Mouse (Mus musculus): ENCODE data around the gene Lsm3. TPM values are rescaled to one million over a fixed set of nuclear protein-coding genes. Genes with fewer than 3 reads are reported as not detected.

Gene Lsm3
- polyA plus RNA-seq, 1 experiment from 2014 or later: 312 TPM

DNA sequence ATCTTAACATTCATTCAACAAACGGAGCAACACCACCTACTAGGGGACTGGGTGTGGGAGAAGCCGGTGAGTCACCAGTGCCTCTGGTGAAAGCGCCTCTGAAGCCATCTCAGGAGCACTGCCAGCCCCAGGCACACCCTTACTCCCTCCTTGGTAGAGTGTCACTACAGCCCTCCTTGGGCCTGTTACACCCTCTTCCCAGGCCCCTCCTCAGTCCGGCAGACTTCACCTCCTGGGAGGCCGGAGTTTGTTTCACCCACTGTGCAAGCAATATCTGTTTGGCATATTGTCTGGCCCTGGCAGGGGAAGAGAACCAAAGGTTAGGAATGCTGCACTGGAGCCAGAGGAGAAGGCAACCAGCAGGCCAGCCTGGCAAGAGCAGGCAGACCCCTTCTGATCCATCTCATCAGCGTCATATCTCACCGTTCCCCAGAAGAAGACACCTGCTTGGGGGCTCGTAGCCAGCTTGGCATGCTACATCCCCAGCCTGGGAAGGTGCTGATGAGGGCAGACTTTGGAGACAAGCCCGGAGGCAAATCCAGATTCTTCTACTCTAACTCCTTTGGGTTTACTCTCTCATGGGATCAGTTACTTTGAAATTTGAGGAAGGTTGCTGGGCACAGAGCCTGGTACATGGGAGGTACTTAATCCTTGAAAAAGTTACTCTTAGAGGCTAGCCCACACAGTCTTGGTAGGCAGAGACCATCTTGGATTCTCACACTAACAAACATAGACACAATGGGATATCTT lies 41.1 kb upstream of the Lsm3 start:
- Histone ChIP-seq H3K9ac (ENCODE audit: low read length) (peak overlapping the region; percentile 76), H3K27ac (ENCODE audit: low read depth) (no peak overlapping the region), H3K4me3 (ENCODE audit: low read depth, low read length) (peak overlapping the region; percentile 76), H3K27me3 (replicated peaks; ENCODE audit: control insufficient read depth, insufficient read depth, low read length) (no peaks in the 10 kb centered on the region), H3K36me3 (ENCODE audit: control insufficient read depth, insufficient read depth, low read length) (peaks cover 43% of the 10 kb centered on the region), H3K9me3 (ENCODE audit: control insufficient read depth, low read length) (no peaks in the 10 kb centered on the region), H3K4me1 (replicated peaks; ENCODE audit: control insufficient read depth, insufficient read depth, low read length) (peaks cover 9% of the 10 kb centered on the region), H3K4me2 (ENCODE audit: low read length) (peak overlapping the region; percentile 75)
- ATAC-seq (replicated peaks; ENCODE audit: low FRiP score, low TSS enrichment, low read depth) (no peak), DNase-seq (ENCODE audit: low spot score) (peak; percentile 55)
- 51% methylated on average over 9 of the region's 9 CpGs for WGBS

DNA sequence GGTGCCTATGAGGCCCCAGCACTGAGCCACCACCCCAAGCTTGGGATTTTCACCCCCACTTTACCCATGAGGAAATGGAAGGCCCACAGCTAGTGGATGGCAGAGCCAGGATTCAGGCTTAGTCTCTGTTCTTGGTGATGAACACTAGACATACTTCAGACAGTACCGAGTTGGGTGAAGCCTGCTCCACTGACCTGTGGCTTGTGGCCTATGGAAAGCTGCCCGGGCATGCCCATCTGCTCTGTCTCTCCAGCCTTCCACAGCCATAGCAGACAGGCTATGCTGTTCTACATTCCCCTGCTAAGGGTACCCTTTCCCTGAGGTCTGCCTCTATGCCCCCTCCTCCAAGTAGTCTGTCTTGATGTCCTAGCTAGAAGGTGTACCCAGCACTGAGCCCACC lies 39.2 kb upstream of the Lsm3 start:
- ATAC-seq (replicated peaks; ENCODE audit: low FRiP score, low TSS enrichment, low read depth): no peak
- no peak overlapping the region for H3K9ac ChIP-seq (ENCODE audit: low read length)

DNA sequence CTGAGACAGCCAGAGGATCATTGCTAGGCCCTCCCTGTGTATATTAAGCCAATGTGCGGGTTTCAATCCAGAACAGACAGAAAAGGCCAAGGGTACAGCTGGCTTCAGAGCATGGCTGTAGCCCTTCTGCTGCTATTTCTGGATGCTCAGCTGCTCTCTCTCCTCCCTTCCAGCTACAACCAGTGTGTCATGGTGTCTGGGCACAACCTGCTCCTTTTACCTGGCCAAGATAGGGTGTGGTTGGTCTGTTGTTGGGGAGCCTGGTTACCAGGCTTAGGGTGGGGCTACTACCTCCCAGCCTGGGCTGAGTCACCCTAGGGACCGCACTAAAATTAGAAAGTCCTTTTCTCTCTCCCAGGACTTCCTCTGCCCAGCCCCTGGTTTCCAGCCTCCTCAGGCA lies 32.4 kb upstream of the Lsm3 start:
- WGBS: 100% methylated on average over 2 of the region's 2 CpGs
- DNase-seq (ENCODE audit: low spot score) (no peak), ATAC-seq (replicated peaks; ENCODE audit: low FRiP score, low TSS enrichment, low read depth) (no peak)
- no peak overlapping the region for H3K4me3 ChIP-seq (ENCODE audit: low read depth, low read length)
- H3K9me3 ChIP-seq (ENCODE audit: control insufficient read depth, low read length): no peaks in the 10 kb centered on the region
- no peak overlapping the region for H3K9ac ChIP-seq (ENCODE audit: low read length)
- H3K4me1 ChIP-seq (replicated peaks; ENCODE audit: control insufficient read depth, insufficient read depth, low read length): no peaks in the 10 kb centered on the region
- no peak overlapping the region for H3K4me2 ChIP-seq (ENCODE audit: low read length)
- peaks cover 98% of the 10 kb centered on the region for H3K36me3 ChIP-seq (ENCODE audit: control insufficient read depth, insufficient read depth, low read length)
- H3K27ac ChIP-seq (ENCODE audit: low read depth): no peak overlapping the region
- no peaks in the 10 kb centered on the region for H3K27me3 ChIP-seq (replicated peaks; ENCODE audit: control insufficient read depth, insufficient read depth, low read length)

More for the DNA sequence above, 39.2 kb upstream of the Lsm3 start:
- WGBS: 95% methylated on average over 2 of the region's 2 CpGs
- Histone ChIP-seq H3K27me3 (replicated peaks; ENCODE audit: control insufficient read depth, insufficient read depth, low read length) (no peaks in the 10 kb centered on the region), H3K4me2 (ENCODE audit: low read length) (no peak overlapping the region), H3K27ac (ENCODE audit: low read depth) (no peak overlapping the region), H3K36me3 (ENCODE audit: control insufficient read depth, insufficient read depth, low read length) (peaks cover 52% of the 10 kb centered on the region), H3K4me3 (ENCODE audit: low read depth, low read length) (no peak overlapping the region), H3K4me1 (replicated peaks; ENCODE audit: control insufficient read depth, insufficient read depth, low read length) (peaks cover 9% of the 10 kb centered on the region), H3K9me3 (ENCODE audit: control insufficient read depth, low read length) (no peaks in the 10 kb centered on the region)
- no peak for DNase-seq (ENCODE audit: low spot score)

DNA sequence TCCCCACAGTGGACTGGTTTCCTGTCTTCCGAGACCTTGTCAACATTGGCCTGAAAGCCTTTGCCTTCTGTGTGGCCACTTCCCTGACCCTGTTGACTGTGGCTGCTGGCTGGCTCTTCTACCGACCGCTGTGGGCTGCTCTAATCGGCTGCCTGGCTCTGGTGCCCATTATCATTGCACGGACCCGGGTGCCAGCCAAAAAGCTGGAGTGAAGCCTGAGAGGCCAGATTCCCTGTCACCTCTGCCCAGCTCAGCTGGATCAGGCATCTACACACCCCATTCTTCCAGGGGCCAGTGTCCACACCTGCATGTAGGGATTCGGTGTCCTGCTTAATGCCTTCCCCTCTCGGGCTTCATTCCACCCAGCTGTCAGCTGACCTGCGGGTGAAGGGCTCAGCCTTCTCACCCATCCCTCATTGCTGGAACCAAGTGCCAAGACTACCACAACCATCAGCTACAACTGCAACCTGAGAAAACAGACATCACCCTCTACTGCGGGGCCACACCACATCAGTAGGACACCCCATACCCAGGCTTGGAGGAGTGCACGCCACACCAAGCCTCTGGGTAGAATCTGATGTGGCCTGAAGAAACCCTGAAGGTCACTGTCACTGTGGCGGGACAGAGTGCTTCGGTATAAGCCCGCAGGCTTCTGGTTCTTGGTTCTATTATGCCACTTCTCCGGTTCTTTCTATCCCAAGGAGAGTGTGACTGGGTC lies 28.8 kb upstream of the Lsm3 start:
- ATAC-seq (replicated peaks; ENCODE audit: low FRiP score, low TSS enrichment, low read depth): no peak

DNA sequence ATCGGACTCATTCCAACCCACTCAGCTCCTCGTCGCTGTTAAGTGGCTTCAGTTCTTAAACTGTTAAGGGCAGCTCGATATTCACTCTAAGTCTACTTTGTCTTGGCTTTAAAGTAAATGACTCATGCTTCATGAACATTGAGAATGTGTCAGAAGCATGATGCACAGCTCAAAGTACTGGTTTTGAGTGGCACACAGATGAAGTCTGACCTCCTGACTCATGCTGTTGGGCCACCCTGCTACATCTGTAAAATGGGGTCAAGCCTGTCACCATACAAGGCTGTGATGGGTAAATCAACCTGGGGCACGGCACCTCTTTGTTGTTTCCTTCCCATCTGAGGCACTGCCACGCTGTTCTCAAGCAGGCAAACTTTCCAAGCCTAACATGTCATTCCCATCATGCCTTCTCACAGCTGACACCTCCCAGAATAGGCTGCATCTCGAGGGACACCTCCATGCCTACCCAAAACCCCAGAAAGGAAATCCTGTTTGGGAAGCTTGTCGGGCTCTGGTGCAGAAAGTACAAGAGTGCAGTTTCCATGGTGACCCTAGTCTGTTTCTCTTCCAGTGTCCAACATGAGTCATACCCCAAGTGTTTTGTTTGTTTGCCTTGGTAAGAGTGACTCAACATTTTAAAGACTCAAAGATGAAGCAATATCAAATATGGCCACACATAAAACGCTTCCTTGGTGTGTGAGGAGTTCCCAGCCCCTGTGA lies 27.1 kb upstream of the Lsm3 start:
- H3K4me1 ChIP-seq (replicated peaks; ENCODE audit: control insufficient read depth, insufficient read depth, low read length): no peaks in the 10 kb centered on the region
- H3K27me3 ChIP-seq (replicated peaks; ENCODE audit: control insufficient read depth, insufficient read depth, low read length): no peaks in the 10 kb centered on the region
- H3K4me3 ChIP-seq (ENCODE audit: low read depth, low read length): no peak overlapping the region
- H3K36me3 ChIP-seq (ENCODE audit: control insufficient read depth, insufficient read depth, low read length): peaks cover 73% of the 10 kb centered on the region
- ATAC-seq (replicated peaks; ENCODE audit: low FRiP score, low TSS enrichment, low read depth) (no peak), DNase-seq (ENCODE audit: low spot score) (no peak)
- no peak overlapping the region for H3K9ac ChIP-seq (ENCODE audit: low read length)
- H3K4me2 ChIP-seq (ENCODE audit: low read length): no peak overlapping the region
- H3K9me3 ChIP-seq (ENCODE audit: control insufficient read depth, low read length): no peaks in the 10 kb centered on the region
- no peak overlapping the region for H3K27ac ChIP-seq (ENCODE audit: low read depth)
- WGBS: 76% methylated on average over 9 of the region's 9 CpGs

More for the DNA sequence above, 28.8 kb upstream of the Lsm3 start:
- WGBS: 92% methylated on average over 15 of the region's 15 CpGs
- no peaks in the 10 kb centered on the region for H3K9me3 ChIP-seq (ENCODE audit: control insufficient read depth, low read length)
- no peak for DNase-seq (ENCODE audit: low spot score)
- no peak overlapping the region for H3K27ac ChIP-seq (ENCODE audit: low read depth)
- H3K36me3 ChIP-seq (ENCODE audit: control insufficient read depth, insufficient read depth, low read length): peaks cover 86% of the 10 kb centered on the region
- no peaks in the 10 kb centered on the region for H3K4me1 ChIP-seq (replicated peaks; ENCODE audit: control insufficient read depth, insufficient read depth, low read length)
- H3K4me2 ChIP-seq (ENCODE audit: low read length): no peak overlapping the region
- no peaks in the 10 kb centered on the region for H3K27me3 ChIP-seq (replicated peaks; ENCODE audit: control insufficient read depth, insufficient read depth, low read length)
- H3K4me3 ChIP-seq (ENCODE audit: low read depth, low read length): no peak overlapping the region
- no peak overlapping the region for H3K9ac ChIP-seq (ENCODE audit: low read length)

DNA sequence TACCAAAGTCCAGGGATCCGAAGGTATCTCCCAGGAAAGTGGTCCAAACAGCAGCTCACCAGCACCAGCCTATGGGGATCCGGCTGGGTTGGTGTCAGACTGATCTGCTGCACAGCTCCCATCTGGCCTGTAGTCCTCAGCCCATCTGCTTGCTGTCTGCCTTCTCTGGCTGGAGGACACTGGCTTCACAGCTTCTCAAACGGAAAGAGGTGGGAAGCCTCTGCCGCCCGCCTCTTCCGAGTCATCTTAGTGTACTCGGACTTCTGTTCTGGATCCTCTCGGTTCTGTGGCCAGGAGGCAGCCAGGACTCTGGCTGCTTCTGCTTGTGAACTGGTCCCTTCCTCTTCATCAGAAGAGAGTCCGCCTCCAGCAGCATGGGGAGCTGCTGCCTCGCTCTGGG lies 25.9 kb upstream of the Lsm3 start:
- DNase-seq (ENCODE audit: low spot score) (no peak), ATAC-seq (replicated peaks; ENCODE audit: low FRiP score, low TSS enrichment, low read depth) (no peak)
- no peak overlapping the region for H3K9ac ChIP-seq (ENCODE audit: low read length)
- H3K4me2 ChIP-seq (ENCODE audit: low read length): no peak overlapping the region
- 79% methylated on average over 10 of the region's 10 CpGs for WGBS
- peaks cover 73% of the 10 kb centered on the region for H3K36me3 ChIP-seq (ENCODE audit: control insufficient read depth, insufficient read depth, low read length)
- H3K4me1 ChIP-seq (replicated peaks; ENCODE audit: control insufficient read depth, insufficient read depth, low read length): no peaks in the 10 kb centered on the region
- H3K9me3 ChIP-seq (ENCODE audit: control insufficient read depth, low read length): no peaks in the 10 kb centered on the region
- H3K27me3 ChIP-seq (replicated peaks; ENCODE audit: control insufficient read depth, insufficient read depth, low read length): no peaks in the 10 kb centered on the region
- no peak overlapping the region for H3K27ac ChIP-seq (ENCODE audit: low read depth)
- no peak overlapping the region for H3K4me3 ChIP-seq (ENCODE audit: low read depth, low read length)

DNA sequence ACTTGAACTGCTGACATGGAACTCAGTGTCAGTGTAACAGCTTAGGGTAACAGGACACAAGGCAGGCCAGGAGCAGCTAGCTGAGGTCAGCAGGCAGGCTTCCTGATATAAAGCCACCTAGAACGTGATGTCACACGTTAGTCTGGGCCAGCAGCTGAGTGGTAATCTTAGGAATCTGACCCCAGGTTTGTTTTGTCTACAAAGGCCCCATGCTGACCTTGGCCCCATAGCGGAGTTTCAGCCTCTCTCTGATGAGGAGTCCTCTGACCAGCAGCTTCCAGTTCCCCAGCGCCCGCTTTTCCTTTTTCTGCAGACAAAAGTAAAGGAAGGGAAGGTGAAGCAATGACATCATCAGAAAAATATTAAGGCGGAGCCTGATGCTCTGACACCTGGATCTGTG lies 24.7 kb upstream of the Lsm3 start:
- Histone ChIP-seq H3K36me3 (ENCODE audit: control insufficient read depth, insufficient read depth, low read length) (peaks cover 72% of the 10 kb centered on the region), H3K4me2 (ENCODE audit: low read length) (no peak overlapping the region), H3K4me1 (replicated peaks; ENCODE audit: control insufficient read depth, insufficient read depth, low read length) (no peaks in the 10 kb centered on the region), H3K4me3 (ENCODE audit: low read depth, low read length) (no peak overlapping the region), H3K27me3 (replicated peaks; ENCODE audit: control insufficient read depth, insufficient read depth, low read length) (no peaks in the 10 kb centered on the region), H3K27ac (ENCODE audit: low read depth) (no peak overlapping the region), H3K9me3 (ENCODE audit: control insufficient read depth, low read length) (no peaks in the 10 kb centered on the region), H3K9ac (ENCODE audit: low read length) (no peak overlapping the region)
- 68% methylated on average over 6 of the region's 6 CpGs for WGBS
- ATAC-seq (replicated peaks; ENCODE audit: low FRiP score, low TSS enrichment, low read depth) (no peak), DNase-seq (ENCODE audit: low spot score) (no peak)

DNA sequence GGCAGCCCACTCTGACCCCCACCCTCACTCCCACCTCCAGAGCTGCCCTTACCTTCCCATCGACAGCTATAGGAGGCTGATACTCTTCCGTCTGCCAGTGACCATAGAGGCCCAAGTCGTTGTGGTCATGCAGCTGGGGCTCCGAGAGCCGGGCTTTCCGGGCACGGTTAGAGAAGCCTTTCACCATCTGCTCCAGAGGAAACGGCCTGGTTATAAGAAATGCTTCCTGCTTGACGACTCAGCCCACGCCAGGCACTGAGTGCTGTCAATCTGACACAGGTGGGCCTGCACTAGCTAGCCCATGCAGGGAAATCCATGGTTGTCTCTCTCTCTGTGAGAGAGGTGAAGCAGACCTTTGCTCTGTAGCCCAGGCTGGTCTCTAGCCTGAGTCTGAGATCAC lies 22.7 kb upstream of the Lsm3 start:
- DNase-seq (ENCODE audit: low spot score) (no peak), ATAC-seq (replicated peaks; ENCODE audit: low FRiP score, low TSS enrichment, low read depth) (no peak)
- Histone ChIP-seq H3K4me1 (replicated peaks; ENCODE audit: control insufficient read depth, insufficient read depth, low read length) (no peaks in the 10 kb centered on the region), H3K9ac (ENCODE audit: low read length) (no peak overlapping the region), H3K27me3 (replicated peaks; ENCODE audit: control insufficient read depth, insufficient read depth, low read length) (no peaks in the 10 kb centered on the region), H3K4me3 (ENCODE audit: low read depth, low read length) (no peak overlapping the region), H3K9me3 (ENCODE audit: control insufficient read depth, low read length) (no peaks in the 10 kb centered on the region), H3K4me2 (ENCODE audit: low read length) (no peak overlapping the region), H3K36me3 (ENCODE audit: control insufficient read depth, insufficient read depth, low read length) (peaks cover 71% of the 10 kb centered on the region), H3K27ac (ENCODE audit: low read depth) (no peak overlapping the region)
- 88% methylated on average over 10 of the region's 10 CpGs for WGBS

Measured in intestine, embryonic 14.5 days (tissue).